Mouse (Mus musculus) kidney, embryonic 16.5 days (tissue): ENCODE measurements around the gene Cdc42. TPM values are rescaled to one million over a fixed set of nuclear protein-coding genes. Genes with fewer than 3 reads are reported as not detected.

Experiments
- polyA plus RNA-seq: library from polyadenylated mRNA; unstranded; fragments of >200 nt; fragmentation: Nextera tagmentation; extraction: Ambion mirVana; gene quantifications from 2 replicates; pipeline ENCODE4 v1.2.1, GENCODE M21; 2015

Cdc42 gene
- polyA plus RNA-seq, 1 experiment from 2014 or later = 758 TPM

Other genes starting within 250 kb of the Cdc42 start
- gene Wnt4, start 80.2 kb downstream of the Cdc42 start, polyA plus RNA-seq = 7.9 and 10.8 TPM in 2 replicates
- gene Cela3a, start 52.1 kb upstream of the Cdc42 start, polyA plus RNA-seq = not detected in 2 replicates
- not detected in 2 replicates for gene Cela3b, start 72.8 kb upstream of the Cdc42 start, polyA plus RNA-seq
- gene 1700013G24Rik, start 95.6 kb upstream of the Cdc42 start, polyA plus RNA-seq = not detected in 2 replicates
- 39.6 and 41.7 TPM in 2 replicates for gene Hspg2, start 111.0 kb upstream of the Cdc42 start, polyA plus RNA-seq
- not detected in 2 replicates for gene Ldlrad2, start 216.8 kb upstream of the Cdc42 start, polyA plus RNA-seq
- gene Usp48, start 236.0 kb upstream of the Cdc42 start, polyA plus RNA-seq = 62.9 and 69.8 TPM in 2 replicates